Mouse (Mus musculus) right cerebral cortex, adult 2 months (tissue): ENCODE measurements around the gene Gm49403.
"Not testable (repeated sequence)": the region's sequence is repeated elsewhere in the genome, so short reads cannot be mapped to it uniquely, and the experiment has no call there.

ENCODE experiments used
- DNase-seq, 2 experiments: peaks; one replicate each; pipeline ENCODE4 v3.0.0; 2021 to 2022; ENCODE audit warnings: low spot score in 2 of 2

Gene Gm49403

DNA sequence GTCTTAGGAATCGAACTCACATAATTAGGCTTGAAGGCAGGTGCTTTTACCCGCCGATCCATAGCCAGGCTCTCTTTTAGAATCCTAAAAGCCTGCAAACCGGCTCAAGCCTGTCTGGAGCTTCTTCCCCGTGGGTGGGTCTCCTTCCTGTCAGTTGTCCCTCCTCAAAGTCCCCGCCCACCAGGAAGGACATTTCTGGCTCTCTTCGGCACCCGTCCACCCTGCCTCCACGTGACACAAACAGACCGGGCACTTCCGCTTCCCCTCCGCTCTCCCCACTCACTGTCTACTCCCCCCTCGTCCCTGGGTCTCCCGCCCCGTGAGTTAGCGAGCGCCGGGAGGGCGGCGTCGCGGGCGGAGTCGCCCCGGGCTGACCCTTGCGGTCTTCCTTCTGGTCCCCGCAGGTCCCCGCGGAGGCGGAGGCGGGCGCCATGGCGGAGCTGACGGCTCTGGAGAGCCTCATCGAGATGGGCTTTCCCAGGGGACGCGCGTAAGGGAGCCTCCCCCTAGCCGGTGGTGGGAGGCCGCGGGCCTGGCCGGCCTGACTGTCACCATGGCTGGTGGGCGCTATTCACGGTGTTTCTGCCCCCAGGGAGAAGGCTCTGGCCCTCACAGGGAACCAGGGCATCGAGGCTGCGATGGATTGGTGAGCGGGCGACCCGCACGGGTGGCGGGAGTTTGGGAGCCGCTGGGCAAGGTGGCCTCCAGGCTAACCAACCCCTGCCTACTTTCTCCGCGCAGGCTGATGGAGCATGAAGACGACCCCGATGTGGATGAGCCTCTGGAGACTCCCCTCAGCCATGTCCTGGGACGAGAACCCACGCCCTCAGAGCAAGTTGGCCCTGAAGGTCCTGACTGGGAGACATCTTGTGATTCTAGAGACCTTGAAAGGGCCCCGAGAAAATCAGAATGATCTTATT, 12.2 kb upstream of the Gm49403 start, which contains the start of gene Ubxn1:
Gene Ubxn1 (plus strand): TSS at position 230 of the 920 bp plus-strand sequence.
- peak; percentile 99 to 100 for DNase-seq

GRCm38 (mm10) chr19:8872266-8872840, 11.4 kb upstream of the Gm49403 start:
- DNase-seq, result no peak

DNA sequence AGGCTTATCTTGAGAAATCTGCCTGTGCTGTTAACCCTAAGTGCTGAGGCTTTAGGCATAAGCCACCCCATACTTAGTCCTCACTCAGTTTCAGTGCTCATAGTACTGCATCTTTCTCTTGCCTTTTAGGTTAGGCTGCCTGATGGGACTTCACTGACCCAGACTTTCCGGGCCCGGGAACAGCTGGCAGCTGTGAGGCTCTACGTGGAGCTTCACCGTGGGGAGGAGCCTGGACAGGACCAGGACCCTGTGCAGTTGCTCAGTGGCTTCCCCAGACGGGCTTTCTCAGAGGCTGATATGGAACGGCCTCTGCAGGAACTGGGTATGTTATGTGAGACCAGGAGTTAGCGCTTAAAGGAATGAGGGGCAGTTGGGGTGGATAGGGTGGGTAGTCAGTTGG, 8.7 kb upstream of the Gm49403 start:
- no peak for DNase-seq

DNA sequence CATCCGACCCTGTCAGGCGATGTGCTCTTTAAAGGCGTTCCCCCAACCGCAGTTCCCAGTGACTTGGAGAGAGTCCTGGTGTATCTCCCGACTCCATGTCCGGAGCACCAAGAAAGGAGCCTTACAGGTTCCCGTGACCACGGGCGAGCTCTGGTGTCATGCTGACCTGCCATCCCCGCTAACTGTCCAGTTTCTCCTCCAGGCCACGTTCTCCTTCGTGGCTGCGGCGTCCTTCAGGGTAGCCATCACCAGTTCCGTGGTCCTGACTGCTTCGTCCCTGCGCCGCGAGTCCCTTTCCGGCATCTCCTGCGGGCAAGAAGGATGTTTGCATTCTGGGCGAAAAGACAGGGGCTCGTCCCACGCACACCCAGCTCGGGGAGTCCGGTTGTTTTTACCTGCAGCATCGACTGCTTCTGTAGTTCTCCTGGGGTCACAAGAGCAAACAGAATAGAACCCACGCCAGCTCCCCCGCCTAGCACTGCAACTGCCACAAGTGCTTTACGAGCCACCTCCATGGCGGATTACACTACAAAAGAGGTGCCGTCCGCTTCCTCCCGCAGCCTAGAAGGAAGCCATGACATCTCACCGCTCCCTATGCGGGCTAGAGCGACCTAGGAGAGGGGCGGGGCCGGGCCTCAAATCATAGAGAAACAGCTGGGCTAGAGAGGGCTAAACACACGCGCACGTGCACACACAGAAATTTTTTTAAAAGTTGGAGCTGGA, 3.3 kb upstream of the Gm49403 start, which contains the start of gene Uqcc3:
Gene Uqcc3 (minus strand): TSS at position 613 of the 723 bp plus-strand sequence.
- DNase-seq, result peak; percentile 85 to 92

DNA sequence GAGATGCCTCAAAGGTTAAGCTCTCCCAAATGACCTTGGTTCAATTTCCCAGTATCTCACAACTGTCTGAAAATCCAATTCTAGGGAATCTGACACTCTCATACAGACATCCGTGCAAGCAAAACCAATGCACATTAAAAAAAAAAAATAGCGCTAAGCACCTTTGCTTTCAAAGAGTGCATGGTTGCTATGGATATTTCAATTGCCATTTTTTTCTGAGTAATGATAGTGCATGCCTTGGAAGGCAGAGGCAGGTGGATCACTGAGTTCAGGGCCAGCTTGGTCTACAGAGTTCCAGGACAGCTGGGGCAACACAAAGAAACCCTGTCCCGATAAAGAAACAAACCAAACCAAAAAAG, 2.7 kb upstream of the Gm49403 start:
- DNase-seq, result no peak

- DNase-seq, result no peak
Measured at GRCm38 (mm10) chr19:8886916-8887584, 3.3 kb downstream of the Gm49403 start.

GRCm38 (mm10) chr19:8887585-8888463, 4.1 kb downstream of the Gm49403 start:
- no peak for DNase-seq

- DNase-seq, result peak; percentile 93 to 94
Measured at GRCm38 (mm10) chr19:8888511-8889385, 5.0 kb downstream of the Gm49403 start, which contains the start of the genes 1810009A15Rik and Gm49416. Gene 1810009A15Rik (plus strand): TSS chr19:8888853. Gene Gm49416 (plus strand): TSS chr19:8888926.

DNA sequence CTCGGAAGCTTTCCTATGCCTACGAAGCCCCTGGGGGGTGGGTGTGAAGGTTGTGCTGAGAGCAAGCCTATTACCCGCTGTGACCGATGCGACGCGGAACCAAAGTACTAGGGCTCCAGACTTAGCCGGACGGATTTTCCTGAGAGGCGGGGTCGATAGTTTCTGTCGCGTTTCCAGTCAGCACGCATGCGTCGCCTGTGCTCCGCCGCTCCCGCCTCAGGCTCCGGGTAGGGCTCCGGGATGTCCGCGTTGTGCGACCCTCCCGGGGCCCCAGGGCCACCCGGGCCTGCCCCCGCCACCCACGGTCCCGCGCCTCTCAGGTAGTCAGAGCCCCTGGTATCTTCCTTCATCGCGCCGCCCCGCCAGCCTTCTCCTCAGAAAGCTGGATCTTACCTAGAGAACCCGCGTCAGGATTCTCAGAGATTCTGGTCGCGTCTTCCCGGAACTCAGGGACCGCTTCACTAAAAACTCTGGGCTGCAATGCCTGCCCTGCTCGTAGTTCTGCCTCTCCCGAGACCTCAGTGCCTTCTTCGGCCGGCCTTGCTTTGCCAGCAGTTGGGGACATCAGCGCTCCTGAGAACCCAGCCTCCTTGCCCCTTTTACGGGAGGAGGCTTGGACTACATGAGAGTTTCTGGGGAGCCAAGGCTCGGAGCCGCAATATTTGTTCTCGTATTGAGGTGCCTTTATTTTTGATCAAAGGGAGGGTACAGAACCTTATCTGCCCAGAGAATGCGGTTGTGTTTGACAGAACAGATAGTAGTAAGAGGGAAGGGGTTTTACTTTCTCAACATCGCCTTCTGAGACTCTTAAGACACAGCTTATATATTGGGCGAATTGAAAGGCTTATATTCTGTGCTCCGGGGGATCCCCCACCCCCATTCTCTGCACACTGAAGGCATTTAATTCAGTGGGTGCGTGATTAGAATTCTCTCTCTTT, 9.4 kb downstream of the Gm49403 start, which contains the start of gene Ints5:
Gene Ints5 (plus strand): TSS at position 177 of the 938 bp plus-strand sequence.
- DNase-seq, result peak; percentile 83 to 92

GRCm38 (mm10) chr19:8895397-8895960, 11.7 kb downstream of the Gm49403 start:
- DNase-seq, result no peak

DNA sequence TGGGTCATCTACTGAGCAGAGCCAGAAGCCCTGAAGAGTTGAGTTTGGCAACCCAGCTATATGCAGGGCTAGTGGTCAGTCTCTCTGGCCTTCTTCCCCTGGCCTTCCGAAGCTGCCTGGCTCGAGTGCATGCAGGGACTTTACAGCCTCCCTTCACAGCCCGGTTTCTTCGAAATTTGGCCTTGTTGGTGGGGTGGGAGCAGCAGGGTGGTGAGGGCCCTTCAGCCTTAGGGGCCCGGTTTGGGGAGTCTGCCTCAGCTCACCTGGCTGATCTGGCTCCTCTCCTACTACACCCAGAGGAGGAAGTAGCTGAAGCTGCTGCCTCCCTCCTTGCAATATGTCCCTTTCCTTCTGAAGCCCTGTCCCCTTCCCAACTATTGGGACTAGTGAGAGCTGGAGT, 12.5 kb downstream of the Gm49403 start:
- not testable (repeated sequence) for DNase-seq

GRCm38 (mm10) chr19:8897211-8897864, 13.6 kb downstream of the Gm49403 start:
- DNase-seq, result peak in 1 of 2 experiments; percentile 24

GRCm38 (mm10) chr19:8897865-8898495, 14.2 kb downstream of the Gm49403 start, which contains the start of gene Ganab:
Gene Ganab (plus strand): TSS chr19:8898071.
- DNase-seq, result peak; percentile 97

- no peak for DNase-seq
Measured at GRCm38 (mm10) chr19:8898576-8898975, 14.8 kb downstream of the Gm49403 start.

GRCm38 (mm10) chr19:8899079-8899478, 15.3 kb downstream of the Gm49403 start:
- DNase-seq, result no peak

DNA sequence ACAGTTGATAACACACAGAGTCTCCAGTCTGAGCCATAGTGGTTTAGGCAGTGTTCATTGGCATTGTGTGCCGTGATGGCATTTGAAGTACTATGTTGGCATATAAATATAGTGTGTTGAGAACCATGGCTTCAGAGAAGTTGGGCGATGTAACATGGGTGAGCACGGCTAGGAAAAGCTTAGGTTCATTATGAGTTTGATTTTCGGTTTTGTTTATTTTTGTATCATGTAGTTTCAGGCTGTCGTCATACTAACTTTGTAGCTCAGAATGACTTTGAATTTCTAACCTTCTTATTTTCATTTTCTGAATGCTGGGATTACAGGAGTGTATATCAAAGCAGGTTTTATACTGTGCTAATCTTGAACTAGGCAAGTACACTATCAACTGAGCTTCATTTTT, 19.7 kb downstream of the Gm49403 start:
- DNase-seq, result no peak

DNA sequence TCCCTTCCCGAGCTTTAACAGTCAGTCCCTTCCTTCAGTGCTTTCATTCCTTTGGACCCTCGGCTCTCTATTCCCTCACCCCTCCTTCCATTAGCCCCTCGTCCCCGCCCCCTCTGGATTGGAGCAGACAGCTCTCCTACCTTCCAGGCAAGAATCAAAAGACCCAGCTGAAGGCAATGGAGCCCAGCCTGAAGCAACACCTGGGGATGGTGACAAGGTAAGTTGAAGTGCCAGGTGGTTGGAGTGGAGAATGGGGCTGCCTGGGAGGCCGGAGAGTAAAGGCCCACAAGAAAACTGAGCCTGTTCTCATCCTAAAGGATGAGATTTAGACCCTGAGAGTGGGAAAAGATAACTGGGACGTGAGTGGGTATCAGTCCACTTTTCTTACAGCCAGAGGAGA, 24.8 kb downstream of the Gm49403 start:
- no peak for DNase-seq
